Mouse (Mus musculus) layer of hippocampus, adult 2 months (tissue): Measurements from ENCODE around the gene Olfr221. TPM values are rescaled to one million over a fixed set of nuclear protein-coding genes. Genes with fewer than 3 reads are reported as not detected.
A peak's percentile ranks its signal among the peaks of the same experiment; 100 is the strongest.

Source experiments
- DNase-seq, 2 experiments: peaks; one replicate each; pipeline ENCODE4 v3.0.0; 2022; ENCODE audit warnings: low spot score in 2 of 2
- H3K27ac ChIP-seq: fragments of 200-600 bp; 2 replicates; pipeline ENCODE4 v1.8.1; 2022
- H3K4me3 ChIP-seq: fragments of 200-600 bp; 2 replicates; pipeline ENCODE4 v1.8.1; 2022; ENCODE audit warnings: mild to moderate bottlenecking
- CTCF ChIP-seq: fragments of 200-600 bp; conservative IDR thresholded peaks from 2 replicates; pipeline ENCODE4 v1.8.1; 2022; ENCODE audit warnings: antibody characterized with exemption, mild to moderate bottlenecking, moderate library complexity
- total RNA-seq, 2 experiments: library from RNA; stranded (reverse); gene quantifications; 2 replicates each; pipeline ENCODE4 v1.2.3; 2021

The Olfr221 gene
- total RNA-seq, 2 experiments from 2014 or later = not detected

DNA sequence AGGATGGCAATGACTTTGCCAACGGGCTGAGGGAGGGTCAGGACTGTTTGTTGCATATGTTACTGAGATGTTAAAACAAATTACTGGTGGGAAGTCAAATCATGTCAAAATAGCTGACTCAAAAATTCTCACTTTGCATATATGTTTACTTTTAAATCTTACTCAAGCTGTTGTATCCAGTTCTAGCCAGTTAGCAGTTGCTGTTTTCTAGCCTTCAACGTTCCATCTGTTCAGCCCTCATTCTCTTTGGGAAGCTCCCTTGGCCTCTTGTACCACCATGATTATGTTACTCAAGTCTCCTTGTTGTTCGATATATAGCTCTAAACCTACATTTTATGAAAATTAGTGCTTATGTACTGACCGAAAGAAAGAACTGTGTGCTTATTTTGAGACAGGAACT lies 15.9 kb downstream of the Olfr221 start:
- DNase-seq = no peak
- Histone ChIP-seq H3K27ac (no peak overlapping the region), H3K4me3 (no peak overlapping the region)
- no peak for TF ChIP-seq CTCF

DNA sequence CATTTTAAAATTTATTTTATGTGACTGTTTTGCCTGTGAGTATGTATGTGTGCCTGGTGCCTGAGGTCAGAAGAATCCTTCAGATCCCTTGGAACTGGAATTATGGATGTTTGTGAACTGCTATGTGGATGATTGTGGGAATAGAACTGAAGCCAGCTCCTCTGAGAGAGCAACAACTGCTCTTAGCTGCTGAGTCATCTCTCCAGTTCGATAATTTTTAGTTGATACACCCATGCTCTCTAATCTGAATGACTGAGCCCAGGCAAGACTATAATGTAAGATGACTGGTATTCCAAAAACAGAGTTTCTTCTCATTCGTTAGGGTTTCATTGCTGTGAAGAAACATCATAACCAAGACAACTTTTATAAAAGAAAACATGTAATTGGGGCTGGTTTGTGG lies 18.1 kb downstream of the Olfr221 start:
- no peak for TF ChIP-seq CTCF
- H3K4me3 ChIP-seq = no peak overlapping the region
- no peak for DNase-seq
- H3K27ac ChIP-seq = no peak overlapping the region

DNA sequence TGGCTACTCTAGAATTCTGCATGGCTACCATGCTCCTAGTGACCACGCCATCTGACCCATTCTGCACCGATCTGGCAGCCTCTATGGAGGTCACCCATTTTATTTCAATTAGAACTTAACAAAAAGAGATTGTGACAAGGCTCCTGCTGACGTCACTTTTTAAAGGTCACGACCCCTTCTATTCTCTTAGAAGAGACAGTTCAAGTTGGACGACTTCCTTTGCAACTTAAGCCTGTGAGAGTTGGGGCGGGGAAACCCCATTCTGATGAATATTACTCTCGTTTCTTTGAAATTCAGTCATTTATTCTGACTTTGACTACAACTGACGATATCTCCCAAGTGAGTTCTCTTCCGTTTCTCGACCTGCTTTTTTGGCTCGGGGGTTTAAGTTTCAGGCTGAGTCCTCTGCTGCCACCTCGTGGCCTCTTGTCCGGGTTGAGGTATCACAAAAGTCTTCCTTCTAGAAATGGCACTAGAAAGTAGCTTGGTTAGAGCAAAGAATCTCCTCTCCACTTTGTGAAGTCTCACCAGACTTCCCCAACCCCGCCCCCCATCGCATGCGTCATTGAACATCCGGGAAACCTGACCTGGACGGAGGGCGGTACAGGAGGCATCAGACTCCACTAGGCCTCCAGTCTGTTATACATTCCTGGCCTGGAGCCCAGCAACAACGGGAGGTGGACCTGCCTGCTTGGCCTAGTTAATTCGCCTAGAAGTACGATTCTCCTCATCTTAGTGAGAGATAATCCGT lies 19.4 kb downstream of the Olfr221 start:
- Histone ChIP-seq H3K27ac (peak overlapping the region; percentile 68), H3K4me3 (peak overlapping the region; percentile 37)
- peak; percentile 87 for TF ChIP-seq CTCF
- peak; percentile 72 to 83 for DNase-seq

DNA sequence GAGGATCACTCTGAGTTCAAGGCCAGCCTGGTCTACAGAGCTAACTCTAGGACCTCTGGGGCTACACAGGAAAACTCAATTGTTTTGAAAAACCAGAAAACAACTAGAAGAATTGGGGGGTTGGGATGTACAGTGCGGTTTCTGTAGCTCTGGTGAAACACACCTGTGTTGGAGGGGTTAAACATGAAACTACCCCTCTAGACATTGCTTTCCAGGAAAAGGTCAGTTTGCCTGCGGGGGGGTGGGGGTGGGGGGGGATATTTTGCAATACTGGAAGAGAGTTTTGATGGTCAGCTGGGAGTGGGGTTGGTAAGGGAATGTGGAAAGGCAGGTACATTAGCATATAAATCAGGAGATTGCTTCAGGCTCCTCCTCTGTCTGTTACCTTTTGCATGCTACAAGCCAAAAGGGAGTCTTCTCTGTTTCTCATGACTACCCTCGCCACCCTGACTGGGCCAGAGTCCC lies 20.0 kb downstream of the Olfr221 start:
- no peak for TF ChIP-seq CTCF
- H3K4me3 ChIP-seq = peak overlapping the region; percentile 37; the same call in 1 of the 2 replicates
- peak overlapping the region; percentile 68 for H3K27ac ChIP-seq
- DNase-seq = no peak

DNA sequence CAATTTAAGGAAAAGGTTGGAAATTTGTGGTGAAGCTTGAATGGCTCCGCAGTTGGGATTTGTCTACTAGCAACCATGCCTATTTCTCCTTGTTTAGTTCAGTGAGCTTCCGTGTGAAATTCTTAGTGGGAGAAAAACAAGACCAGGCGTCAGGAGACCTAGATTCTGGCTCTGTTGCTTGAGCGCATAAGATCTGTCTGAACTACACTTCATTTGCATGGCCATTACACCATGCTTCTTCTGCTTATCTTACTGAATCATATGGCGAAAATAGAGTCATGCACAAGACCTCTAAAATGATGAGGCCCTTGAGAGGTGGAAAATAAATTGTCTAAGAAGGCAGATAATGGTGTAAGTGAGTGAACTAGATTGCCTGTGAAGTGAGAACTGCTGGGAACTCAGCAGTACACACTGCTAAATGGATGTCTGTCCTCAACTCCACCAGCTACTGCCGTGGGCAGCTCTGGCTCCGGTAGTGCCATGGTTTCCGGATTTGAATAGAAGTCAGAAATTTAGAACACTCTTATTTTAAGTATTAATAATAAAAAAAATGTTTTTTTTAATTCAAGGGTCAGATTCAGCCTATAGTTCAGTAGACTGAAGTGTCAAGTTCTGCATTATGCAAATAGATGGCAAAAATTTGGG lies 20.6 kb downstream of the Olfr221 start:
- H3K4me3 ChIP-seq = no peak overlapping the region
- H3K27ac ChIP-seq = no peak overlapping the region
- no peak for DNase-seq
- TF ChIP-seq CTCF = no peak

DNA sequence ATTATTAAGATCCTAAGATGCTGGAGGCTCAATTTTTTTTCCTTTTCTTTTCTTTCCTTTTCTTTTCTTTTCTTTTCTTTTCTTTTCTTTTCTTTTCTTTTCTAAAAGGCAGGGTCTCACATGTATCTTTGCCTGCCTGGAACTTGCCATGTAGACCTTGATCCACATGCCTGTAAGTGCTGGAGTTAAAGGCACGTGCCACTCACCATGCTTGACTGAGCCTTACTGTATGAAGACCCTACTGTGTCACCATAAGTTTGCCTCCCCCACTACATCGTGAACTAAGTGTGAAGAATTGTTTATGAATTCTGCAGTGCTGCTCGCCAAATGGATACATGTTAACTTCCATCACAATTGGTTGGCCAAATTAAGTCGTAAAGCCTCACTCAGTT lies 21.1 kb downstream of the Olfr221 start:
- no peak for DNase-seq
- TF ChIP-seq CTCF = no peak
- Histone ChIP-seq H3K27ac (peak overlapping the region; percentile 99), H3K4me3 (peak overlapping the region; percentile 90)

DNA sequence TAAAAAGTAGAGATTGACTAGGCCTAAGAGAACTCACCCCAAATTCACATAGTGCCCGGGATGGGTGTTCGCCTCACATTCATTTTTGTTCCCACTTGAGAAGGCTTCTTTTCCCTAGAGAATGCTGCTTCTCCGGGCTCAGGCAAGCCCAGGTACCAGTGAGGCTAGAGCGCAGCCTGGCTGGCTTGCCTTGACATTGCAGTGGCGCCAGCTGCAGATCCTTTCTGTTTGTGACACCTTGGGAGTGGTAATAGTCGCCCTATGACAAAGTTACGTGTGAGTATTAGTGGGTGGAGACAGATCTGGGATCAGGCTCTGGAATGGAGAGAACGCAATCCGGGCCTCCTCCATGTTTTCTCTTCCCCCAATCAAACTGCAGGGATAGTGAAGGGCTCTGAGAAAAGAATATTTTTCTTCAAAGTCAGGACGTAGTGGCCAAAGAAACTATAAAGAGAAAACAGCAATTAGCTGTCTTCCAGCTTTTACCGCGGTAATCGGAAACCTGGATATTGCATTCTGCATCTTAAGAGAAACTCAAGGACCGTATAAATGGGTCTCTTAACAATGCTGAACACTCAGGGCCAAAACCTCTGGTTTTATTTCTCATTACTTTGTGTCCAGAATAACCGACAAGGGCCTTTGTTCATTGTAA lies 21.6 kb downstream of the Olfr221 start, which contains the start of gene Zfp219:
Gene Zfp219, minus strand, starts transcription at position 248 of the 652 bp plus-strand sequence.
- Histone ChIP-seq H3K4me3 (peak within 1 kb of the TSS; percentile 90), H3K27ac (peak within 1 kb of the TSS; percentile 99)
- peak; percentile 77 for TF ChIP-seq CTCF
- peak; percentile 54 to 57 for DNase-seq

DNA sequence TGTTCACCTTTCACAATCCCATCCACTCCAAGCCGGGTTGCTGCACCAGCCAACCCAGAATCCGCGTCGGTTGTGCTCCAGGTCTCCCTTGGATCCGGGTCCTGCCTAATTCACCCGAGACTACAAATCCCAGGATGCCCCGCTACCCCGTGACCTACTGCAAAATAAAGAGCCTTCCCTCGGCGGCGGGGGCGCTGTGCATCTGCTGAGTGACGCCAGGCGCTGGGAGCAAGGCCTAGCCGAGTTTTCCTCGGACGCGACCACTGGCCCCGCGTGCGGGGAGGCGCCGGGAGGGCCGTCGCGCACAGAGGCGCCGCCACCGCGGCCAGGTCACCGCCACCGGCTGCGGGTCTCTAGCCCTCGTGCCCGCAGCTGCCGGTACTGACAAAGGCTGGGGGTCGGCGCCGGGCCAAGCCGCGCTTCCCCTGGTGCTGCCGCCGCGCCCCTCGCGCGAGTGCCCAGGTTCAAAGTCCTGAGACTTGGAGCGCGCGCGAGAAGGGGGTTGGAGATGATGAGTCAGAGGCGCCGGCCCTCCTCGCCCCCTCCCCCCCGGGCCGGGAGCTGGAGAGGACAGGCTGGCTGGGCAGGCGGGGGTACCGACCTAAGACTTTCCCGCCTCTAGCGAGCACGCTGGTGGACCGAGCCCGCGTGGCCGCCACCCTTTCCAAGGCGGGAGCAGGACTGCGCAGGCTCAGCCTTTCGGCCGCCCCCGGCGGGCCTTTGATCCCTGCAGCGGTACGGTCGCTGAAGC lies 22.5 kb downstream of the Olfr221 start:
- H3K4me3 ChIP-seq = peak overlapping the region; percentile 90
- peak; percentile 98 for DNase-seq
- H3K27ac ChIP-seq = peak overlapping the region; percentile 99
- peak; percentile 58 for TF ChIP-seq CTCF

DNA sequence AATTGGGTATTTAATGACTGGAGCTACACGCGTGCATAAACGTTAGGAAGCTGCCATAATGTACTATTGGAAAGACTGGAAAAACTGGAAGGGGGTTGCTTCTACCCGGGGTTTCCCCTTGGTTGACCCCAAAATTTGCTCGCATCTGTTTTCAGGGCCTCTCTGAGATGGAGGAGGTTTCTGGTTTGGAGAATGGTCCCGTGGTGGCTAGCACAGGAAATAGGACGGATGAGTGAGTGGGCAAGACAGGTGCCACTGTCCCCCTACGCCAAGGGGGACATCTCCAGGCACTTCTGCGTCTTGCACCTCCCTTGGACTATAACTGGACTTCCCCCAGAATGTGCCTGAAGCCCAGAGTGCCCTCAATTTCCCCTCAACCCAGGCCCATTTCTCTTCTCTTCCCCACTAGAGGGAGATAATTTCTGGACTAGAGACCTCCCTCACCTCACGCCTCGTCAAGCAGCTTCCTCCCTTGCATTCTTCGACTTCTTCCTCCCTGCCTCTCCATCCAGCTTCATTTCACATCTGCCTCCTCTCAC lies 23.1 kb downstream of the Olfr221 start:
- H3K27ac ChIP-seq = peak overlapping the region; percentile 99
- peak overlapping the region; percentile 90 for H3K4me3 ChIP-seq
- DNase-seq = no peak
- TF ChIP-seq CTCF = peak; percentile 75

DNA sequence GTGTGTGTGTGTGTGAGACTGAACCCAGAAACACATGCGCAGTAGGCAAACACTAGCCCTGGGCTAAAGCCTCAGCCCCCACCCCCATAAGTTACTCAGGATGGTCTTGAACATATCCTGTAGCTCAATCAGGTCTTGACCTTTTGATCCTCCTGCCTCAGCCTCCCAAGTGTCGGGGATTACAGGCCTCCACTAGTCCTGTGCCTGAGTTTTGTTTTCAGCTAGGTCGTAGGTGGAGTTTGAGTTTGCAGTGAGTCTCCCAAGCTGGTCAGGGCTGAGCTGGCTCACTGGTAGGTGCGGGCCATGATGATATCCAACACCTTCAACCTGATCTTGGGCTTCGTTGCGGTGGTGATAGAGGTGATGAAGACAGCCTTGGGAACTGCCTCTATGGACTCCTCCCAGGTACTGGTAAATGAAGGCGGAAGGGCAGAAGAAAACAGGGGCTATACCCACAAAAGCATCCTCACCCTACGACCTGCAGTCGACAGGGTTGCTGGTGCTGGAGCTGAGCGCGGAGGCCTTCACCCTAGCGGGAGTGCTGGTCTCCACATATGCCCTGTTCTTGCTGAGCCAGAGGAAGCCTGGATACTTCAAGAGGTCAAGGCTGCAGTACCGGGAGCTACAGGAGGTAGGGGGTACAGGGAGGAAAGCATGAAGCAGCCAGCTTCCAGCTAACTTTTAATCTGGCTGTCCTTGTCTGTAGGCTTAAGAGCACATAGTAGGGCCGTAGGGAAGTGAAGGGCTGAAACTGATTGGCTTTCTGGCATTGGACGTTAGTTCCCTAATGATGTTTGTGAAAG lies 23.8 kb downstream of the Olfr221 start:
- no peak for DNase-seq
- H3K27ac ChIP-seq = peak overlapping the region; percentile 99
- TF ChIP-seq CTCF = no peak
- peak overlapping the region; percentile 90 for H3K4me3 ChIP-seq

DNA sequence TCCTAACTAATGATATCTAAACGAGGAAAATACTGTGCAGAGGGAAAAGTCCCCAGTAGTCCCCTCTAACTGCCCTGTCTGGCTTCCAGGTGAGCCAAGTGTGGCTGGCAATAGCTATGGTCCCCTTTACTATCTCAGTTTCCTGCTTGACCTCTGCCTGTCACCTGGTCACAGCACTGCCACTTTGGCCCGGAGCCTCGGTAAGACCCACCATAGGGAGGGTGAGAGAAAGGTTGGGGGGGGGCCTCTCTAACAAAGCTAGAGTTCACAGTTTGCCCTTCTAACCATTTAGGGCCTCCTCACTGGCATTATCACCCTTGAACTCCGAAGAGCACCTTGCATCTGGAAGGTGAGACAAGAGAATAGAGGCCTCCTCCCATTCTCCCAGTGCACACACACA lies 24.6 kb downstream of the Olfr221 start:
- Histone ChIP-seq H3K4me3 (no peak overlapping the region), H3K27ac (no peak overlapping the region)
- TF ChIP-seq CTCF = no peak
- DNase-seq = no peak
